Mouse (Mus musculus) granulocyte monocyte progenitor cell, adult 5-6 weeks (primary cell): ENCODE measurements around the gene Supt3. TPM values are rescaled to one million over a fixed set of nuclear protein-coding genes. Genes with fewer than 3 reads are reported as not detected.

Experiments
- ATAC-seq: replicated peaks from 2 replicates; pipeline ENCODE4 v1.8.0; 2016; ENCODE audit warnings: mild to moderate bottlenecking, moderate TSS enrichment, inconsistent platforms; ENCODE audit not compliant: poor library complexity, severe bottlenecking
- total RNA-seq, 2 experiments: library from RNA; stranded (forward) in 1 of 2; stranded (reverse) in 1 of 2; fragments of 200-712, 200-1000 nt in 1 of 2; fragments of >200 nt in 1 of 2; fragmentation: Nextera tagmentation in 1 of 2; gene quantifications; 2 replicates each; pipeline ENCODE4 v1.2.3; 2014 to 2017

The Supt3 gene
- total RNA-seq, 2 experiments from 2014 or later: 13.5 to 27.8 TPM

DNA sequence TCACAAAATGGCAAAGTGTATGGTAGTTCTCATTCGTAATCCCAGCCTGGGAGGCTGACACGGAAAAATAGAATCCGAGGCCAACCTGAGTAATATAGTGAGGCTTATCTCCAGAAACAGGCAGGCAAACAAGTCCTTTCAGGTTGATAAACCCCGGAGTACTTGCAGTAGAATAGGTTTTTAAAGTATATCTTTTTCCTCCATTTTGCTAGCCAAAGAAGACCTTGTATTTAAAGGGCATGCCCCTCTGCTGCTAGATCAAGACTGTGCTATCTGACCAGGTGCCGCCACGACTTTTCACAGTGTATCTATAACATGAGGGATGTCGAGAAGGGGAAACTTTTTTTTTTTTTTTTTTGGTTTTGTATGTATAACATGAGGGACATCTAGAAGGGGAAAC lies 324.1 kb downstream of the Supt3 start:
- ATAC-seq: no peak

DNA sequence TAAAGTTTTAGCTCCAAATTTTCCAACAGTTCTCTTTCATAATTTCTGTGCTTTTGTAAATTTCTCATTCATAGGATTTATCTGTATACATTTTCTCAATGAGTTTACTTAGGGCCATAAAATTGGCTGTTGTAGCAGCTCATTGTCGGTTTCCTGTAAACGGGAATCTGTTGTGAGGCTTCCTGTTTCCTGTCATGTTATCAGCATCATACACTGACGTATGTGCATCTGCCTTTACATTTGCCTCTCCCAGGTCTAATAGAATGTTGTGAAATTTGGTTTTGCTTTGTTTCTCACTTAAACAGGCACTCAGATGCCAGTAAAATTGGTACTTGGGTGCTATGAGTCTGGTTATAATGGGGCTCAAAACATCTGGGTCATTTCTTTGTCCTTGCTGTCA lies 338.4 kb downstream of the Supt3 start:
- no peak for ATAC-seq

DNA sequence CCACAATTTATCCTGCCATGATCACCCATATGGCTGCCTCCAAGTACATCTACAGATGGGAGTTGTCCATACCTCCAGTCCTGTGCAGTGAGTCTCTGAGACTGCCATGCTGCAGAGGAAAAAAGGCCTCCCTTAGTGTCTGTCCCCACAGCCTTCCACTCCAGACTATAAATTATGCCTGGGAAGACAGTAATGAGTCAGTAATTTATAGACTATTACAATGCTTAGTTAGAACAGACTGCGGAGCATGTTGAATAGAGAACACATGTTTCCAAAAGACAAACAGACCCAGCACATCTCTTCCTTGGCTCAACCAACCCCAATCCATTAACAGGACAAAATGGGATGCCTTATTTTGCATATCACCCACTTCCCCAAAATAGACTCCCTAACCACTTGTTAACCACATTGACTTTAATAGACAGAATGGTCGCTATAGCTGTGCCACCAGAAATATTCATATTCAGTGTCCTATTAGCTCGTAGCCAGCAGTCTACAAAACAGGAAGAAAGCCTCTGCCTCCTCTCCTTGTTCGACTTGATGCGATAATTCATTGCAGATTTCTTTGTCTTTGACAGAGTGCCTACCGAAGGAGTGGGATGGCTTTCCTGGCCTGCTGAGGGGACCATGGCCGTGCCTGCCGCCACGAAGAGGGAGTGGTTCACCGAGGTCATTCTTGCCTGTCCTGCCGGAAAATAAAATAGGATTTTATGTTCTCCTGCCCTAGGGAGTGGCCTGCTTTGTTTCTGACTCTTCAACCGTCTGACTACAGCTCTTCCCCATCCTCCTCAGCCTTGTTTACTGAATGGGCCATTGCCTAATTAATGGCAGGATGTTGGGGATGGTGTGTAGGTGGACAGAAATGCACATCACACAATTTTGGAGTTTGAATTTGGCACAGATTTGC lies 341.9 kb downstream of the Supt3 start:
- ATAC-seq: peak; percentile 60

DNA sequence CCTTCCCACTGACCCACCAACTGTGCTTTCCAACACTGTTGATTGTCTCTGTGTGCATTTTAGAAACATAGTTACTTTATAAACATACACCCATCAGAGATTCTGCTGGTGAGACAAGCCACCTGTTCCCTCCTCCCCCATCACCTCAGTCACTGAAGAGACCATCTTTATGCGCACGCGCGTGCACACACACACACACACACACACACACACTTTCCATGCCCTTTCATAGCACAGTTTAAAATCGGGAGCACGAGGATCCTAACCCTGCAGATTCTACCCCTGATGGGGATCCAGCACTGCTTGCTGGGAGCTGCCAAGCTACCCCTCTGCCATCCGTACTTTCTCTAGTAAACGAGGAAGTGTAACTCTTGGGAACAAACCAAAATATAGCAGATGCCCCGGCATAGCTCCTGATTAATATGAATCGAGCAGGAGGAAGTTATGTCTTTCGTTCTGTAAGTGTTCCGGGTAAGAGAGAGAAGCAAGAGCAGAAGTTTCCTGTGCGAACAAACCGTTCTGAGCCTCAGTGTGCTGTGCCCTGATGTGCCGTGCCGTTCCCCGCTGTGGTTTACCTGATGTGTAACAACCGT lies 342.8 kb downstream of the Supt3 start:
- ATAC-seq: peak; percentile 72

DNA sequence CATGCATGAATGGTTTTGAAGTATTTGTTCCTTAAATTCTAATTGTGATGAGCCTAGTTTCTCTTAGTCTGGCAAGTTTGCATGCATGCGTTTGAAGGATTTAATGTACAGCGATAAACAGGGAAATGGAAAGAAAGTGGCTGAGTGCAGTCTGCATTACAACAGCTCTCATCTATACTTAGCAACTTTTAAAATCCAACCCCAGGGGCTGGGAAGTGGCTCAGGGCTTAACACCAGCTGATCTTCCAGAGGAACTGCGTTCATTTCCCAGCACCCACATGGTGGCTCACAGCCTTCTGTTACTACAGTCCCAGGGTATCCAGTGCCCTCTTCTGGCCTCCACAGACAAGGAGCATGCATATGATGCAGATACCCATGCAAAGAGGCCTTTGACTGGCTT lies 346.9 kb downstream of the Supt3 start:
- no peak for ATAC-seq

DNA sequence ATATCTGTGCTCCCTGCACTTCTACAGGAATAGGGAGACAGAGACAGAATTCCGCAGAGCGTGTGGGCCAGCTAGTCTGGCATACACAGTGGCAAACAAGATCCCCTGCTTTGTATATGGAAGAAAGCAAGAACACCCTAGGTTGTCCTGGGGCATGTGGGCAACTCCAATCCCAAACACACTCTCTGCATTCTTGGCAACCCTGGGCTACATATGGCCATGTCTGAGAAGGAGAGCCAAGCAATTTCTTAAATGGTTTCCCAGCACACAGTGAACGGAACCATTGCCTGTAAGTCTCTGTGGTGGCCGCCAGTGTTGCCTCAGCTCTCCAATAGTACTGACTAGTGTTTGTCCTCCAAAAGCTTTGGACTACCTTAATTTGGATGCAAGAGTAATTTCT lies 351.7 kb downstream of the Supt3 start:
- no peak for ATAC-seq

DNA sequence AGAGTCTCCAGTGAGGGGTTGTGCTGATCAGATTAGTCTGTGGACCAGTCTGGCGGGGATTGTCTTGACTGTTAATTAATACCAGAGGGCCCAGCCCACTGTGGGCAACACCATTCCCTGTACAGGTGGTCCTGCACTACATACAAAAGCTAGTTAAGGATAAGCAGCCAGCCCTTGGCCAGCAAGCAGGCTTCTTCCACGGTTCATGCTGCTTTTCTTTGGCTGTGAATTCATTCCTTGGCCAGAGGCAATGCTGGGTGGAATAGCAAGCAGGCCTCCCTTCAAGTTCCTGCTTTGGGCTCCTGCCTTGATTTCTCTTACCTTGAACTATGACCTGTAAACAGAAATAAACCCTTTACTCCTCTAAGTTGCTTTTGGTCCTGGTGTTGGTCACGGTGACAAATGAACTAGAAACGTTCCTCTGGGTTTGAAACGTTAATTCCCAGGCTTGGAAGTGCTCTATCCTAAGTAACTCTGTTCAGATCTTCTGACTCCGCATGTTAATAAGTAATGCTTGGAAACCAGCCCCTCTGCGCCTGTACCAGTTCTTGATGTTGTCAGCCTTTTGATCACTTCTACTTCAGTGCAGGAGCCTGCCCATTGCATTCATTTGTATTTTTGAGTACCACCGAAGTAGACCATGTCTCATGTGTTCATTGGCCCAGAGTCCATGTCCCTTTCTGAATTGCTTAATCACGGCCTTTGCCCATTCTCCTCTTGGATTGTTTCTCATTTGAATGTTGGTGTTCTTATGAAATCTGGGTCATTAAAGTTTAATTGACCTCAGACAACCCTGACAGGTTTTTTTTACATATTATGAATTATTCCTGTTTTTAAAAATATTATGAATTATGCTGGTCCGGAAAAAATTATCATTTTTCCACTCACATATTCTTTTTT lies 356.8 kb downstream of the Supt3 start:
- no peak for ATAC-seq

DNA sequence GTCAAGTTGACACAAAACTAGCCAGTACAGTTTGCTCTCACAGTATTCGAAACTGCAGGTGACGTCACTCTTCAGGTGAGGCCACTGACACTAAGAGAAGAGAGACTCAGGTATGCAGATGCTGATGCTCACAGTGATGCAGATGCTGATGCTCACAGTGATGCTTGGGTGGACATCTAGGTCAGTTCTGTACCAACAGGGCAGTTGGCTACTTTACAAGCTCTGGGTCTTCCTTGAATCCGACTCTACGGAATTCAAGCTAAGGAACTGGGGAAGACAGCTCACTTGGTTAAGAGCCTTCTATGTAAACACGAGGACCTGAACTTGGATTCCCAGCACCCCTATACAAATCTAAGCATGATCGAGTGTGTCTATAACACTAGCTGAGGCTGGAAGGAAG lies 359.5 kb downstream of the Supt3 start:
- ATAC-seq: no peak

DNA sequence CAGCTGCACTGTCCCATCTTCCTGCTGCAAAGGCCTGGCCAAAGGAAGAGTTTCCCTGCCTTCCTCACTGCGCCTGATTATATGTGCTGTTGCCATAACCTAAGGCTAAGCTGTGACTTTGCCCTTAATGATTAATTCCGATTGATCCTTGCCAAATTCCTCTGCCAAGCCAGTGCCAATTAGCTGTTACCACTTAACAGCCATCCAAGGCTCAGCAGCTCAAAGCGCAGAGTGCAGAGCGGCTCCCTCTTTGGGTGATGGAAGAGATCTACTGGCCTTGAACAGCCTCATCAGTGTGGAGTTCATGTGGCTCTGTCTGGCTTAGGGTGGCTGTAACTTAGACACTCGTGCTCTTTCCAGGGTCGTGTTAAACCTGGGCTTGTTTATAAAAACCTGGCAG lies 366.1 kb downstream of the Supt3 start:
- no peak for ATAC-seq

DNA sequence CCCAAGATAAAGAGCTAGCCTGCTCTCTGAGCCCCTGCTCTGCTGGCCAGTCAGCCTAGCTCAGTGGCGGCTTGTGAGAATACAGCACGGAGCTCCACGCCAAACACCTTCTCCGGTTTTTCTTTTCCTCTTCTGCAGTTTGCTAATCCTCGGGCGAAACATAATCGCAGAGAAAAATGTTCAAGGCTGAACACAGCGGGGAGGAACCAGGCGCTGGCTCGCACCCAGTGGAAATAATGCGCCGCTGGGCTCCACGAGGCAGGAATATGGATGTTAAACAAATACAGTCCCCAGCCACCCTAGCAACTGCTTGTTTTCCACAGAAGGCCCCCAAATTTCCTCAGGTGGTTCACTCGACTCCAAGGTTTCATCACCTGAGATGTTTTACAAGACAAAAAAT lies 367.7 kb downstream of the Supt3 start:
- no peak for ATAC-seq

DNA sequence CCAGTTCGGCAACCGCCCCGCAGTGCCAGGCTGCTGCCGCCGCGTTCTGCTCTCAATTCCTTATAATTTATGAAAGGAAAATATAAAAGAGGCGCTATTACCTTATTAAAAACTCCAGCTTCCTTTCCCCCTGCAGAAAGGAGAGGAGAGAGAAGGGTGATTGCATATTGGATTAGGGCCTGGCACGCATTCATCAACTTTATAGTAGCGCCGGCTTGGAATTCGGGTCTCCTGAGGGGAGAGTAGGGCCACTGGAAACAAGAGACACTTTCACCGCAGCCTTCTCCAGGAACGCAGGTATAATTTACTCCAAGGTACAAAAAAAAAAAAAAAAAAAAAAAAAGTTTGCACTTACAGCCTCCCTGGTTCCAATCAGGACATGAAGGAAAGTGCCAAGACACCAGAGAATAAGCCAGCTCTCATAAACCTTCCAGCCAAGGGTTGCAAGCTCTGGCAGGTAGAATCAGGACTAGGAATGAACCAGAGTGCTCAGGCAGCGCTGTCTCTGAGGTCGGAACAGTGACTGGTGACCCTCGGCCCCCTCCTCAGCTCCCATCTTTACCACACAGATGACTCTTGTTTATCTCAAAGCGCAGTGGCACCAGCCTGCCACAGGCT lies 374.5 kb downstream of the Supt3 start:
- ATAC-seq: no peak

DNA sequence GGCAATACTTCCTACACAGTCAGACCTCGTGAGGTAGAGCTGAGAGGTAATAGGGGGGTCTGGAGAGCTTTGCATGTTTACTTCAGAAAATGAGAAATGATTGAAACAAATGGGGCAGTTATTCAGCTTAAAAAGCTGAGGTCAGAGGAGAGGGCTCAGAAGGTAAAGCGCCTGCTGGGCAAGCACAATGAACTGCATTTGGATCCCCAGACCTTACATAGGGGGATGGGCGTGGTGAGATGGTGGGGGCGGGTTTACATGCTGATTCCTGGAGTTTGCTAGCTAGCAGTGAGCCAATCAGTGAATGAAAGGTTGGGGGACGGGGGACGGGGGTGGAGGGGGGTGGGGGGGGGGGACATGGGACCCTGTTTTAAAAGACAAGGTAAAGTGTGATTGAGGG lies 376.8 kb downstream of the Supt3 start:
- ATAC-seq: no peak

DNA sequence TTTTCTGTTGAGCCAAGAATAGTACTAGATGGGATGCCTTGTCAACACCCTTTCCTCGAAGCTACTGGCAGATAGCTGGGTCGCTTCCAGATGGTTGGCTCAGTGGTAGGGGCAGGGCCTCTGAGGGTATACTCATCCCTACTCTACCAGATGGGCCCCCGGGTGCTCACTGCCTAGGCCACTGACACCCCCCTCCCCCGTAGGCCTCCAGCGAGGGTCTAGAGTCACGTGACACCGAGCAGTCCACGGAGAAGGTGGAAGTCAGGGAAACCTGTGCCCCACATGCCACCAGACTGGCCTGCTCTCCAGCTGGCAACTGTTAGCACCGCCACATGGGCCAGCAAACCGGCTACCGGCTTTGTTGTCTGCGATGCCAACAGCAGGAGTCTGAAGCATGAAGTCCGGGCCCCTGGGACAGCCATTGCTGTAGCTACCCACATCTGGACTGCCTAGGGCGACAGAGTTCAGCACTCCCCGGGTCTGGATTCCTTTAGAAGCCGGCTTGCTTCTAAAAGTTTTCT lies 381.3 kb downstream of the Supt3 start:
- no peak for ATAC-seq

DNA sequence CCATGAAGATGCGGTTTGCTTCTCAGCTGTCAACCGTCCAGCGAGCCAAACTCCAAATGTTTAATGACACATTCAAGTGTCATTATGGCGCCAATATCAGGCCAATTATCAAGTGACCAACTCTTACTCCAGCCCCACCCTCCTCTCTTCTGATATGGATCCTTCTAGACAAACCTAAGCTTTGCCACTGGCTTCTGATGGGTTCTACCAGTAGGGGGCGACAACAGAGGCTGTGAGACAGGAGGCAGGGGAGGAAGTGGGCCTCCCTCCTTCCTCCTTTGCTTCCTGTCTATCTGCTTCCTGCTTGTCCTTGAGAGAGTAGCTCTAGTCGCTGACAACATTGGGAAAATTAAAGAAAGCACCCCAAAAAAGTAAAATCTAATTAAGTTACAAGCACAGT lies 383.7 kb downstream of the Supt3 start:
- no peak for ATAC-seq

DNA sequence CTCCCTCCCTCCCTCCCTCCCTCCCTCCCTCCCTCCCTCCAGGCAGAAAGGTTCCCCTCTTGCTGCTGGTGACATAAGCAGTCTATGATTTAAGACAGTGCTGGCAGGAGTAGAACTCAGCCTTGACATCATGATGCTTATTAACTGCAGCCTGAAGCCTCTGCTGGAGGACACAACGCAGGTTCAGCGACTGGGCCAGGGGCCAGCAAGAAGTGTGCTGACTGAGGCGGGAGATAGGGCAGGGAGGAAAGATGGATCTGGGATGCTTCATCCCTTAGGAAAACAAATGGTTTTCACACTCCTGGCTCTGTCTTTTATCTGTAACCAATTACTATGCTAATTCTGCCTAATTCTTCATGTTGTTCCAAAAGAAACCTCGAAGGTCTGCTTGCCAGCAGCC lies 388.8 kb downstream of the Supt3 start:
- ATAC-seq: no peak

Other genes with a start within 250 kb of the Supt3 start
- 36.0 and 49.8 TPM in 2 replicates for gene Runx2, start 37.6 kb downstream of the Supt3 start, total RNA-seq (2014; fragmentation: Nextera tagmentation)
- gene Runx2, start 37.6 kb downstream of the Supt3 start, total RNA-seq (2017): 7.9 and 12.3 TPM in 2 replicates